Mouse (Mus musculus) midbrain, embryonic 16.5 days (tissue): ENCODE results near the gene Syt1. TPM values are rescaled to one million over a fixed set of nuclear protein-coding genes. Genes with fewer than 3 reads are reported as not detected.

Experiments used
- ATAC-seq: fragments of 200-750 bp; cut with Nextera tagmentation; 2 replicates; pipeline ENCODE4 v1.8.0; 2017; ENCODE audit warnings: moderate TSS enrichment
- H3K27ac ChIP-seq: fragments of 300-500 bp; sonication (generic); 2 replicates; pipeline ENCODE4 v1.5.1; 2014; ENCODE audit warnings: mild to moderate bottlenecking, low read length, mixed read lengths
- H3K27me3 ChIP-seq: fragments of 300-500 bp; sonication (generic); 2 replicates; pipeline ENCODE4 v1.6.1; 2014; ENCODE audit warnings: low read depth, low read length, mixed read lengths; ENCODE audit not compliant: control insufficient read depth, insufficient read depth
- H3K36me3 ChIP-seq: fragments of 300-500 bp; sonication (generic); 2 replicates; pipeline ENCODE4 v1.6.1; 2014; ENCODE audit warnings: mild to moderate bottlenecking, low read length, moderate library complexity, mixed read lengths; ENCODE audit not compliant: control insufficient read depth, insufficient read depth
- H3K4me1 ChIP-seq: fragments of 300-500 bp; sonication (generic); 2 replicates; pipeline ENCODE4 v1.6.1; 2014; ENCODE audit warnings: mild to moderate bottlenecking, low read length, mixed read lengths; ENCODE audit not compliant: control insufficient read depth, insufficient read depth
- H3K4me2 ChIP-seq: fragments of 300-500 bp; sonication (generic); 2 replicates; pipeline ENCODE4 v1.6.1; 2014; ENCODE audit warnings: mild to moderate bottlenecking, low read length, mixed read lengths
- H3K4me3 ChIP-seq: fragments of 300-500 bp; sonication (generic); 2 replicates; pipeline ENCODE4 v1.5.1; 2014; ENCODE audit warnings: low read depth, mild to moderate bottlenecking, low read length, moderate library complexity, mixed read lengths
- H3K9ac ChIP-seq: fragments of 300-500 bp; sonication (generic); 2 replicates; pipeline ENCODE4 v1.6.1; 2014; ENCODE audit warnings: low read depth, low read length, mixed read lengths
- H3K9me3 ChIP-seq: fragments of 300-500 bp; sonication (generic); replicated peaks from 2 replicates; pipeline ENCODE4 v1.6.1; 2014; ENCODE audit warnings: mild to moderate bottlenecking, low read length, mixed read lengths; ENCODE audit not compliant: control insufficient read depth, poor library complexity, severe bottlenecking
- WGBS: fragments of 180-500 bp; shearing (Covaris S2); extraction: QIAGEN DNeasy Blood & Tissue Kit; methylation state at CpG from one replicate; pipeline ENCODE4 v1.1.7; 2014; 5-methylcytosine and 5-hydroxymethylcytosine counted together
- polyA plus RNA-seq: library from polyadenylated mRNA; unstranded; fragments of >200 nt; fragmentation: Nextera tagmentation; extraction: Ambion mirVana; gene quantifications from 2 replicates; pipeline ENCODE4 v1.2.1, GENCODE M21; 2015

Syt1 gene
- 140 and 146 TPM in 2 replicates for polyA plus RNA-seq

DNA sequence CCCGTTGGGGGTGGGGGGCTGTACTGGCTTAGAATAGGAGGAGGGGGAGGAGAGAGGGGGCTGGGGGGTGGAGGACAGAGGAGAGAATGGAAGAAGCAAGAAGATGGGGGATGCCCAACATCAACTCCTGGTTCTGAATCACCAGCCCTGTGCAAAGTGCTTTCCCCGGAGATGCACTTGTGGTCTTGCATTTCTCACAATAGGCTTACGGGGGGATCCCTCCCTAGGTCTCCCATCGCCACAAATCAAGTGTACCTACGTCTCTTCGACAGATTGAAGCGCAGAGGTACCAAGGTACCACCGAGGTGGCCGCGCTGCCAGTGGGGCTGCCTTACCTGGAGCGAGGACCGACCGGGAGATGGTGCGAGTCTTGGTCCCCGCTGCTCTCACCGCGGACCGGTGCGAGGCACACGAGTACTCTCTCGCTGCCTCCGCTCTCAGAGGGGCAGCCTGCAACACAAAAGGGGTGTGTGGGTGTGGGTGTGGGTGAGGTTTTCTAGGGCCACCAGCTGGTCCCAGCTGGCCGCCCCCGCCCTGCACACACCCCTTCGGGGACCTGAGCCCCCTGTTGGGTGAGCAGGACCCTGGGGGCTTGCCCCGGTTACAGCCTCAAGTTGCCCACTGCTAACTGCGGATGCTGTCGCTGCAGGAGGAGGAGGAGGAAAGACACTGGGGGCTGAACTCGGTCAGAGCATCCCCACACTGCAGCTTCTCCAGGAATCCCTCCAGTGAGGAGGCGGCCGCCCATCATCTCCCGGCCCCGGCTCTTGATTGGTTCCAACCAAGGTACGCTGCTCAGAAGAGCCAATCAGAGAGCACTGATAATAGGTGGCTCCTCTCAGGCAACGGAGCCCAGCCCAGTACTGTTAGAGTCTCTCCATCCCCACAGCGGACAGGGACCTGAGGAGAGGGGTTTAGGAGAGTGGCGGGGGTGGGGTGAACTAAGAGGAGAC is at the start of gene Syt1:
Gene Syt1, minus strand, starts transcription at position 742 of the 953 bp plus-strand sequence.
- no peaks in the 10 kb centered on the region for H3K36me3 ChIP-seq
- H3K27ac ChIP-seq, result peak within 1 kb of the TSS; percentile 94
- H3K9ac ChIP-seq, result peak within 1 kb of the TSS; percentile 87
- H3K4me2 ChIP-seq, result peak within 1 kb of the TSS; percentile 72
- no peaks in the 10 kb centered on the region for H3K9me3 ChIP-seq
- peak within 1 kb of the TSS; percentile 65 for H3K4me3 ChIP-seq
- H3K4me1 ChIP-seq, result peaks cover 24% of the 10 kb centered on the region
- peak; percentile 100 for ATAC-seq
- no peaks in the 10 kb centered on the region for H3K27me3 ChIP-seq
- under 1% methylated on average over 37 of the region's 37 CpGs for WGBS

DNA sequence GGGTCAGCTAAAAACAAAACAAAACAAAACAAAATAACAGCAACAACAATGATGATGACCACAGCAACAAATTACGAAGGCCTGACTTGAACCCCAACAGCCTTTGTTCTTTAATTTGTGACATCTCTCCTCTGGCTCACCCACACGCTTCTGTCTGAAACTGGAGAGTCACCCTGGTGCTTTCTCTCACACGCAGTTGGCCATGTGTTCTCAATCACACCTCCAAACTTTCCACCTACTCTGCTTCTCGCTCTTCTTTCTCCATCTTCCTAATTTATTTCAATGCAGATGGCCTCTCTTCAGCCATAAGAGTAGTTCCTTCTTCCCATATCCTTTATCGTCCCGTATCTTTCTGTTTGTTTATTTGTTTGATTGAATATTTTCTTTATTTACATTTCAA is 45.7 kb upstream of the Syt1 start:
- 84% methylated on average over 6 of the region's 6 CpGs for WGBS
- H3K4me2 ChIP-seq, result no peak overlapping the region

DNA sequence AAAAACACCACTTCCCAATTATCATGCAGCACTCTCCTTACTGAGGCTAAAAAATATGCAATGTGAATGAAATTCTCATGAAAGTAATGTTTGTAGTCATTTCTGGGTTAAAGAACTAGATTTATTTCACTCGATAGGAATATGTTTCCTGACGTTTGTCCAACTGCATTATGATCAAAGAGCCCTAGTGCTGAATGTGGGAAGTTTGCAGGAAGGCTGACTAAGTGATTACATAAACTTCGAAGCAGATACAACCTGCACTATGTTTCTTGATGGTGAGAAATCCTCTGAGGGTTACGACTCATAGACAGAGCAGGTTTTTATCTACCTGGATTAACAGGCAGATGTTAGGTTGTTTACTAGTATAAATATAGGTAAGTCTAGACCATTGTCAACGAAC is 36.8 kb upstream of the Syt1 start:
- no peak for ATAC-seq
- Histone ChIP-seq H3K4me3 (no peak overlapping the region), H3K27me3 (no peaks in the 10 kb centered on the region), H3K27ac (no peak overlapping the region), H3K9me3 (no peaks in the 10 kb centered on the region), H3K9ac (no peak overlapping the region), H3K4me1 (no peaks in the 10 kb centered on the region), H3K36me3 (no peaks in the 10 kb centered on the region), H3K4me2 (no peak overlapping the region)
- 83% methylated on average over 5 of the region's 5 CpGs for WGBS

More for the DNA sequence above, 45.7 kb upstream of the Syt1 start:
- no peak overlapping the region for H3K27ac ChIP-seq
- H3K4me3 ChIP-seq, result no peak overlapping the region
- no peaks in the 10 kb centered on the region for H3K4me1 ChIP-seq
- no peak for ATAC-seq
- 0 out of 2 replicates have a peak, but pooled peaks cover 3% of the 10 kb centered on the region for H3K9me3 ChIP-seq
- H3K36me3 ChIP-seq, result no peaks in the 10 kb centered on the region
- H3K9ac ChIP-seq, result no peak overlapping the region
- H3K27me3 ChIP-seq, result no peaks in the 10 kb centered on the region

DNA sequence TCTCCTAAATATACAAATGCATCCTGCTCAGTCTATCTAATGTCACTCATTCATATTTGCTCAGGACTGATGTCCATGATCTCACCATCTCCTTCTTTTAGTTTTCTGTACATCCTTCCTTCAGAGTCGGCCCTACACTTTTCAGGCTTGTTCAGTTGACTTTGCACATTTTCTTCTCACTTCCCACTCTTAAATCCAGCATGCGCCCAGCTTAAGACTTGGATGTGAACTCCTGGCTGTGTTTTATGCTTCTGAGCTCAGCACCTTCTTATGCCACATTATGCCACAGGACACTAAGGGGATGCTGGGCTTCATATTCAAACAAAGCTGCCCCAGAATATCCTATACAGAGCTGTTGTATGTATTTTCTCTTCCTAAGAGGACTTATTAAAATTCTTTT is 36.2 kb upstream of the Syt1 start:
- no peaks in the 10 kb centered on the region for H3K36me3 ChIP-seq
- no peak overlapping the region for H3K4me3 ChIP-seq
- no peak overlapping the region for H3K4me2 ChIP-seq
- no peak overlapping the region for H3K27ac ChIP-seq
- no peak overlapping the region for H3K9ac ChIP-seq
- WGBS, result 97% methylated on average over 2 of the region's 2 CpGs
- no peak for ATAC-seq
- no peaks in the 10 kb centered on the region for H3K4me1 ChIP-seq
- H3K9me3 ChIP-seq, result no peaks in the 10 kb centered on the region
- H3K27me3 ChIP-seq, result no peaks in the 10 kb centered on the region

DNA sequence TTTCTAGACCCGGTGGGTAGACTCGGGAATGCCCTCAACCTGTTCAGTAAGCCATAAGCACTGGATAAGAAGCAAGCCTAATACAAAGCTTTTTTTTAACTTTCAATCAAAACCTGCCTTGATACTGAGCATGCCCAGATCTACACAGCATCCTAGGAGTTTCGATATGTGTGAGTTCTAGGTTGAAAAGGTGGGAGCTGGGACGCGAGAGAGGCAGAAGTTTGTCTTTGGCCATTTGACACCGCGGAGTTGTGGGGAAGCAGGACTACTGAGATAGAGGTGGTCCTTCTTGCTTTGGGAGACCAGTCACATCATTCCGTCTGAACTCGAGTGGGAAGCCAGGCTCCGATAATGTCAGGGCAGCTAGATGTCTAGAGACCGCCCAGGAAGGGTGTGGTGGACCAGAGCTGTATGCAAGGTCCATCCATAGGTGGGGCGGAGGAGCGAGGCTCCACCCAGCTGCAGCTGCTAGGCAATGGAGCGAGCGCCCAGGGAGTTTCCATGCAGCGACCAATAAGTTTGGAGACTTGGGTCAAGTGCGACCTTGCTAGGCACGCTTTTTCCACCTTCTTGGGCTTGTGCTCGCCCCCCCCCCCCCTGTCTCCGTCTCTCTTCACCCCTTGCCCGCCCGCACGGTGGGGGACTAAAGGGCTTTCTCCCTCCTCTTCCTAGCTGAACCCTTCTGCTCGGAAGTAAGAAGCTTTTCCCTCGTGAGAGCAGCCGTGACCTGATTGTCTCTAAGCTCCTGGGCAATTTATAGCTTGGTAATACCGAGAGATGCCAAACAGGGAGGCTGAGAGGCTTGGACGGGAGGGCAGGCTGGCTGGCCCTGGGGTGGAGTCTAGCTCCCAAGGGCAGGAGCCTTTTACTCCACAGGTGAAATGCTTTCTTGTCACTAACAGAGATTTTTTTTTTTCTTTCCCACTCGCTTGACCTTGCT is 714 bp upstream of the Syt1 start:
- H3K27ac ChIP-seq, result peak overlapping the region; percentile 94
- 1% methylated on average over 28 of the region's 29 CpGs for WGBS
- H3K4me3 ChIP-seq, result peak overlapping the region; percentile 65
- no peaks in the 10 kb centered on the region for H3K36me3 ChIP-seq
- no peaks in the 10 kb centered on the region for H3K9me3 ChIP-seq
- peaks cover 18% of the 10 kb centered on the region for H3K4me1 ChIP-seq
- peak overlapping the region; percentile 52 for H3K9ac ChIP-seq
- peak; percentile 74 for ATAC-seq
- H3K4me2 ChIP-seq, result peak overlapping the region; percentile 72
- no peaks in the 10 kb centered on the region for H3K27me3 ChIP-seq

DNA sequence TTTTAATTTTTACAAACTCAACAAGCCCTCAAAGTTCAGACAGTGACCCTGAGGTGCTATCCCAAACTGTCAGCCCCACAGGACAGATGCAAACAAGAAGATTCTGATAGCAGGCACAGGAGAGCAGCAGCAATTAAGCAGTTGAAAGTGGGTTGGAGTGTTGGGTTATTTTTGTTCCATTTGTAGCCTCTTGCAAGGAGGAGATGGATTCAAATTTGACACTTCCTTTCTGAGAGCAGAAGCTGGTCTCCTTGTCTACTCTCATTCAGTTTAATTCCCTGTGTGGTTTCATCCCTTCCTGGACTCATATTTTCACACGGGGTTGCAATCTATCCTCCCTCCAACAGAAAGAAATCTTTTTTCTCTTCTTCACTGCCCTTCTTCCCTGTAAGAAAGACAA is 951 bp downstream of the Syt1 start:
- Histone ChIP-seq H3K9me3 (no peaks in the 10 kb centered on the region), H3K4me3 (peak overlapping the region; percentile 65), H3K9ac (peak overlapping the region; percentile 87), H3K36me3 (no peaks in the 10 kb centered on the region), H3K4me1 (peaks cover 28% of the 10 kb centered on the region), H3K27ac (peak overlapping the region; percentile 94), H3K4me2 (peak overlapping the region; percentile 72), H3K27me3 (no peaks in the 10 kb centered on the region)
- WGBS, result 3% methylated on average over 1 of the region's 1 CpGs
- no peak for ATAC-seq

DNA sequence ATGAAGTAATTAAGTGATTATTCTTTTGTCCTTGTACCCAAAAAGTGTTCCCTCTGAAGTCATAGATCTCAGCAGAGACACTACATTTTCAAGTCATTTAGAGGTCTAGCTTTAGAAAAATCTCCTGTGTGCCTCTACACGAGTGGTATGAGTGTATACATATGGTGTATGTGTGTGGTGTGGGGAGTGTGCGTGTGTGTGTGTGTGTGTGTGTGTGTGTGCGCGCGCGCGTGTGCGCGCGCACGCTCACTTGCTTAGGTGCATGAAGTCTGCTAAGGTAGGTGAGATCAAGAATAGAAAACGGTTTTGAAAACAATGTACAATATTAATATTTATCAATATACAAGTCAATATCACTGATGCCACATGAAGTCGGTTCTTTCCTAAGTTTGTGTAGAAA is 2.3 kb downstream of the Syt1 start:
- Histone ChIP-seq H3K9me3 (no peaks in the 10 kb centered on the region), H3K9ac (0 out of 2 replicates have a peak overlapping the region, but pooled peaks have one; percentile 15), H3K4me2 (peak overlapping the region; percentile 72), H3K4me3 (peak overlapping the region; percentile 65), H3K27me3 (no peaks in the 10 kb centered on the region), H3K27ac (no peak overlapping the region), H3K36me3 (no peaks in the 10 kb centered on the region), H3K4me1 (peaks cover 34% of the 10 kb centered on the region)
- WGBS, result 93% methylated on average over 12 of the region's 13 CpGs
- ATAC-seq, result no peak

DNA sequence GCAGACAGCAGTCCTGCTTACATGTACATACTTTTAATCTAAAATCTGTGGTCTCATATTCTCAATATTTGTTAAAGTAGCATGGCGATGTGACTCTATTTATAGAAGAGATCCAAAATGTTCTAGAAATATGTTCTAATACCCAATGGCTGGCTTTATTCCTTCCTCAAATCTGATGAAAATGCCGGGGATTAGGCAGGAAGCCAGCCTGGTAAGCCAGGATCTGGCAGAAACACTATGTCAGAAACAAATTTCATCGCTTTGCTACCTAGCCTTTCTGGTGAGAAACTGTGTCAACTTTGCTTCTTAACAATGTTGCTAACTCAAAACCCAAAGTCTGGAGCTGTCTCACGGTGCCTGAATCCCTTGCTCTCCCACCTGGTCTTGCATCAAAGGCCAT is 7.3 kb downstream of the Syt1 start:
- no peak overlapping the region for H3K27ac ChIP-seq
- H3K4me2 ChIP-seq, result no peak overlapping the region
- H3K36me3 ChIP-seq, result no peaks in the 10 kb centered on the region
- H3K9me3 ChIP-seq, result no peaks in the 10 kb centered on the region
- ATAC-seq, result no peak
- 76% methylated on average over 4 of the region's 4 CpGs for WGBS
- H3K9ac ChIP-seq, result no peak overlapping the region
- no peak overlapping the region for H3K4me3 ChIP-seq
- peaks cover 20% of the 10 kb centered on the region for H3K4me1 ChIP-seq
- no peaks in the 10 kb centered on the region for H3K27me3 ChIP-seq
